Mouse (Mus musculus): ENCODE results near the gene Snx5.

Snx5 gene

DNA sequence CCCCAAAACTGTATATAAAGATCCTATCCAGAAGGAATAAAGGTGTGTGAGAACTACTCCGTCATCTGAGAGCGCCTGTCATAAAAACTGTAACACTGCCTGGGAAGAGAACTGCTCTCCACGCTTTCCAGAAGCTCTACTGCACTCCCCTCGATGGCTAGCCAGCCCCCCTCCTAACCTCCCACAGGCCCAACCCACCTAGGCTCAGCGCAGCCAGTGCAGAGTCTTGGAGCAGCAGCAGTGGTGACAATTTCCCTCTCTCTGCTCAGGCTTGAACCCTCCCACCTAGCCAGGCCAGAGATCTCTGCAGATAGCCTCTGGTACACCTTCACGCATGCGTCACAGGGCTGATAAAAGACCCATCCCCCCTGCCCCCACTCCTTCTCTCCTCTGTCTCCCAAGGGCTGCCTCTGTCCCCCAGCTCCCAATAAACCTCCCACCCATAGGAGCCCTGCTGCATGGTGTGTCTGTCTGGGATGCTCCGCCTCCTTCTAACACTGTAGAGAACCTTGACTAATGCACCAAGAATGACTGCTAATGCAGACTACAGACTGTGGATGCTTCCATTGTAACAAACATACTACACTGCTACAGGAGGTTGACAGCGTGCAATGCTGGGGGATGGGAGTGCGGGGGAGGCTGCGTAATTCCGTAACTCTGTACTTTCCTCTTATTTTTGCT is 43.7 kb downstream of the Snx5 start:
- WGBS, result 96% methylated on average over 12 of the region's 12 CpGs

DNA sequence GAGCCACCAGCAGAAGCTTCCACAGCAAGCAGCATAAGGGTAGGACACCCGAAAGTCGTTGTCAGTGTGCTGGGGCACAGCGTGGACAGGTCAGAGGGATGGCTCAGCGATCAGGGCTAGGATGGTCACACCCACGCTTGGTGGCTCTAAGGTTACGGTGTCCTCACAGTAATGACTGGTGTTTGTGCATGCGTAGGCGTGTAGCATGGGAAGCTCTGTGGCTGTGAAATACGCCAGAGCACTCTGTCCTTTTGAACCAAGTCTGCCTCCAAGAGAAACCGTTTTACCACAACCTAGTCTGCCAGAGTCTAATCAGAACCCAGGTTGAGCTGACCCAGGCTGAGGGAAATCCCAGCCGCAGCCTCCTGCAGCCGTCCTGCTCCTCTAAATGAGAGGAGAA is 46.4 kb downstream of the Snx5 start:
- 82% methylated on average over 12 of the region's 12 CpGs for WGBS

DNA sequence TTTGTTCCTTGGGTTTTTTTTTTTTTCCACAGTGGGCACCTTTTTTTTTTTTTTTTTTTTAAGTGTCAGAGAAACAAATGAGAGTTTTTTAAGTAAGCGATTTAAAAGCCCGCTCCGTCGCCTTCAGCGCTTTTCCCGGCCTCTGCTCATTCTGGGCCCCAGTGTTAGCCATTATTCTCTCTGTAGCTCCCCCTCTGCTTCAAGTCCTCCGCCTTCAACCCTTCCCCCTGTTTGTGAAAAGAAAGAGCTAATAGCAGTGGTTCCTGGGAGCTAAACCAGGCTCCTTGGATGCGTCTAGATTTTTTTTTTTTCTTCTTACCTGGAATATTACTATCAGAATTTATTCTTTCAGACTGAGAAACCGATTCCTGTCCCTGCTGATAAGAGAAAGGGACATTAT is 55.1 kb downstream of the Snx5 start:
- 72% methylated on average over 9 of the region's 9 CpGs for WGBS

DNA sequence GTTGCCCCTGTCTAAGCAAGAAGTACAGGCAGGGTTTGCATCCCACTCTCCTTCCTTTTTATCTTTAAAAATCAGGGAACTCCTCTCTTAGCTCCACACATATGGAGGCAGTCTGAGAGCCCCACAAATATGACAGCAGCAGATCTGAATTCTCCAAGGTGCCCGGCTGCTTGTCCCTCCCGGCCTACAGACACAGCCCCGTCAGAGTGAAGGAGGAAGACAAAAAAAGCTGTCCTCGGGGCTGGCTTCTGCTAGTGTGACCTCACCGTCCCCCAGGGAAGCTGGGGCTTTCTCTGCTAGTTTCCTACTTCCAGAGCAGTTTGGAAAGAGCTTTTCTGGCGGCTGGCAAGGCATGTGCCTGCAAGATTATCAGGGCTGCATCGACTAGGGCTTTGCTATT is 55.5 kb downstream of the Snx5 start:
- WGBS, result 30% methylated on average over 7 of the region's 7 CpGs

DNA sequence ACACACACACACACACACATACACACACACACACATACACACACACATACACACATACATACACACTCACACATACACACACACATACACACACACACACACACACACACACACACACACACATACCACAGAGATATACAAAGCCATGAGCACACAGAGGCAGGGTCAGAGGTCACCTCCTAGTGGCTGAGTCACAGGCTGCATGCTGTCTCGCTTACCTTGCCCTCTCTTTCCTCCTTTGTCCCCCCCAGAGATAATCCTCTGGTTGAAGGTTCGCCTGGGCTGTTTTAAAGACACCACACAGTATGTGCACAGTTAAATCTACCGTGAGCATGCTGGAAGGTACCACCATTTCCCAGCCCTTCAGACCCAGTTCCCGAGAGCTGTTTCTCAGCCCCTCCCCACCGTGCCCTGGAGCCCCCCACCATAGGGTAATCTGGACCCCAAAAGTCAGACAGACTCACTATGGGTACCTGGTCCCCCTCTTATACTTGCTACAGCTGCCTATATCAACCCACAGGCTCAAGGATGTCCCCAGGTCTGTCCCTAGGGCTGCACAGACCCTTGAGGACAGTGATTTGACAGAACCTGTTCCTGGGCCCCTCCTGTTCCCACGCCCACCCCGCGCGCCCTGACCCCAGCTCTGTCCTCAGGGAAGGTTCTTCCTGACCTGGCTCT is 56.1 kb downstream of the Snx5 start:
- WGBS, result 71% methylated on average over 9 of the region's 9 CpGs

DNA sequence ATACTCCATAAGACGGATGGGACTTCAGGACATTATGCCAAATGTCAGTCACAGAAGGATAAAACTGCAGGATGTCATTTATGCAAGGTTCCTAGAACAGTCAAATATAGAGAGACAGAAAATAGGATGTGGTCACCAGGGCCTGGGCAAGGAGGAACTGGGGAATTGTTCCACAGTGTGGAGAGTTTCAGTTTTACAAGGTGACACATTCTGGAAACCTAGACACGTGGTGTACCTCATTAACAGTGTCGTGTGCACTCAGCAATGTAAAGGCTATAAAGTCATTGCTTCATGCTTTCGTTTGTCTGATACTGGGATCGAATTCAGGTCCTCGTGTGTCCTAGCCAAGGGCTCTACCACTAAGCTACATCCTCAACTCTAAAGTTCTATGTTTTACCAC is 56.9 kb downstream of the Snx5 start:
- 92% methylated on average over 6 of the region's 6 CpGs for WGBS

DNA sequence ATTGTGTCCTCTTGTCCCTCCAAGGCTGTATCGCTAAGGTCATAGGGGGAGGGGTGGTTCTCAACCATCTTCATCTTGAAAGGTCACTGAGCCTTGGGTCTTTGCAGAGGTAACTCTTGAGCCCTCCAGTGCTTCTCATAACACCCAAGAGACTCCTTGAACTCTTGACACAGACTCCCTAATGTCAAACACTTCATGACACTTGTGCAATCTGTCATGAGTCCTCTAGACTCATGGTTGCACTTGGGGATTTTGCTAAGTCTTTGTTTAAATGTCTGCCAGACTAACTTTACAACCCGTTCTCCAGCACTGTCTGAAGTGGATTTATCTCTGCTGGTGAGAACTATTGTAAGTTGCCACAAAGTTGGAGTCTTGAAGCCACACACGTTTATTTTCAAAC is 61.3 kb downstream of the Snx5 start:
- 95% methylated on average over 3 of the region's 3 CpGs for WGBS

DNA sequence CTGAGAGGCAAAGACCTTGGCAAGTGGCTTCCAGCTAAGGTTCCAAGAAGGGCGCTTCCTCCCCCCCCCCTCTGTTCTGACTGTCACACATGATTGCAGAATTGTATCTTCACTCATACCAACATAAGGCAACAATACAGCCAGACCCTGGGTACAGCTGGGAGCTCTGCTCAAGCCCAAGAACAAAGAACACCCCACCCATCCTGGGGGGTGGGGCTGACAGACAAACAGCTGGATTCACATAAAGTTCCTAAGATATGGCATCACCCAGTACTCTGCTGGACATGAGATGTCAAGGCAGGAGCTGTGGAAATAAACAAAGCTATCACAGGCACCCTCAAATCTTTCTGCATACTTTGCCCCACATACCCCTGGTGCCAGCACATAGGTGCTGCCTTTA is 63.3 kb downstream of the Snx5 start:
- WGBS, result 90% methylated on average over 1 of the region's 1 CpGs

DNA sequence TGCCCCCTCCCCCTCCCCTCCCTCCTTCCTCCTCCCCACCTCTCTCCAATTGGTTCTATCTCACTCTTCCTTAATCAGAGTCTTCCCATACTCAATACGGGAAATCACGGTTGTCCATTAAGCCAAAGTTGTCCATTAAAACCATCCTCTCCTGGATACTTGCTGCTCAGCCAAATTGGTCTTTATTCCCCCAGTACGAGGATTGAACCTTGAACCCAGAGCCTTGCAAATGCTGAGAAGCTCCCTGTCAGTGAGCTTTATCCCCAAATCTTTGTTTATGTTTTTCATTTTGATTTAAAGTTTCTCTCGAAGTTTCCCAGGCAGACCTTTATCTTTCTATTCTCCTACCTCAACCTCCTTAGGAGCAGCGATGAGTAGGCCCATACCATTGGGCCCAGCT is 67.7 kb downstream of the Snx5 start:
- WGBS, result 92% methylated on average over 5 of the region's 5 CpGs

DNA sequence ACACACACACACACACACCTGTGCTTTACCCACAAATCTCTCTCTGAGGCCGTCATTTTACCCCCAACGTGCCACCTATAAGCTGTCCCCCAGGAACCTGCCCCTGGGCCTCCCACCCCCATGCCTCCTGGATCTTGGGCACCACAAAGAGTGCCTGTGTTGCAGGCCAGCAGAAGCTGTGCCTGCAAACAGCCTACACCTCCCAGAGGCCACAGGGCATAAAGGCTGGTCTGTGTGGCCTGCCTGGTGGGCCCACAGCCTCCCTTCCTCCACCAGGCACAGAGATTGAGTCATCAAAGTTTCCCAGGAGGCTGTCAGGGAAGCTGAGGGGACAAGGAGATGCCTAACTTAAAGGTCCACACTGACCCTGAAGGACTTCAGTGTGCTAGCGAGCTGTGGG is 68.1 kb downstream of the Snx5 start:
- 93% methylated on average over 3 of the region's 3 CpGs for WGBS

DNA sequence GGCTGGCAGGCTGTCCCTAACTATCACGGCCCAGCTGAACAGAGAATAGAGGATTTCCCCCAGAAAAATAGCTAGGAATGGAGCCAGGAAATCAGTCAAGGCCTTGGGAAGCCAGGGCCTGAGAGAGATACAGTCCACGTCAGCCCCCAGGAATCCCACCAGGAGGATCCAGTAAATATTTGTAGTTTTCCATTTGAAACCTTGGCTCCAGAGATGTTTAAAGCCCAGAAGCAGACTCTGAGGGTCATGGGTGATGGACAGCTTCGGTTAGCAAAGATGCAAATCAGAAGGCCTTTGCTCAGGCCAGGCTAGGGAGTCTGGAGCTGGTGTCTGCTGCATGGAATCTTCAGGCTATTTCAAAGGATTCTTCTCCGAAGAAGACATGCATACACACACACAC is 68.6 kb downstream of the Snx5 start:
- 61% methylated on average over 4 of the region's 4 CpGs for WGBS
